Mouse (Mus musculus): ENCODE measurements at regions not wholly inside any gene's neighbourhood (a gene's known extent, or its start where the extent isn't known, plus 50 kb on each side); places are given as distances from the start of the nearest gene placed in this dataset.

DNA sequence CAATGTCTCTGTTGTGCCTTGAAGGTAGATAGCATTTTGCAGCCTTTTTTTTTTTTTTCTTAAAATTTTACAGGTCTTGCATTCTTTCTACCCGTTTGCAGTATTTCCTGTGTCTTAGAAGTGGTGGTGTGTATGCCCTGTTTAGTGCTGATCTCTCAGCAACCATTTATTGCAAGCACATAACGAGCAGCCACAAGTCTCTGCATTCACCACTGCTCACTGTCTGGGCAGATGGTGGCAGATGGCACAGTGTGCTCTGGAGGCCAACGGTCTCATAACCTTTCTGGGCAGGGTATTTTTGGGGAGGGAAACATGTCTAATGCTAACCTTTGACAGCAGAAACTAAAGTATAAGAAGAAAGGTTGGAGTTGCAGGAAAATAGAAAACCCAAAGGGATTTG is 266.1 kb upstream of the Ptger4 start:
- no peak for DNase-seq (ENCODE audit: low spot score)

DNA sequence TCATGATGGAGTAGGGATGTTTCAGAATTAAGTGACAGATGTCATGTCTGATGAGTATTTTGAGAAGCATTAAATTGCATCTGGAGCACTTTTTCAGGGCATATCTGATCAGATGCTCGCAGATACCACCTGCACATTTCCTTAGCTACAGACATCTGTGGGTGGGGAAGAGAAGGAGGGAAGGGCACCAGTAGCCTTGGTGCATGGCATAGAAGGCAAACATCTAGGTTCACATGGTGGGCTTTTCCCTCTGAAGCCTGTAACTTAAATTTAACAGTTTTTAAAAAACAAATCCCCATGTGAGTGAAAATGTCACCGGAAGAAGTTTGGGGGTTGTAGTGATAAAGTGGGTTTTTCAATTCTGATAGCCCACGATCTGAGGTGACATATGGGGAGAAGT is 267.1 kb upstream of the Ptger4 start:
- no peak for DNase-seq (ENCODE audit: low spot score)

DNA sequence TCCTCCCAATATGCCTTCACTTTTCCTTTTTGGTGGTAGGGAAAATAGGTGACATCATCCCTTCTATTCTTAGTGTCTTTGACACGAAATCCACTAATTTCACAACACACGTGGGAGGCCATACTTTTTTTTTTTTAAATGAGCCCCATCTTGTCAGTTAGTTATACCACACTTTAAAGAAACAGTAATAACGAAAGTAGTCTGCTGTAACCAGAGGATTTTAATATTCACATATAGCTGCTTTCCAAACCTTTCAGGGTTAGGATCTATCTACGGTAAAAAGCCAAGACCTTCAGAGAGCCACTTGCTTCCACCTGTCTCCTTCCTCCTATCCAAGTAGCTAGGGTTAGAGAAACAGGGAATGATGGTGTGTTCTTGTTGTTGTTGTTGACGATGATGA is 268.6 kb upstream of the Ptger4 start:
- no peak for DNase-seq (ENCODE audit: low spot score)

DNA sequence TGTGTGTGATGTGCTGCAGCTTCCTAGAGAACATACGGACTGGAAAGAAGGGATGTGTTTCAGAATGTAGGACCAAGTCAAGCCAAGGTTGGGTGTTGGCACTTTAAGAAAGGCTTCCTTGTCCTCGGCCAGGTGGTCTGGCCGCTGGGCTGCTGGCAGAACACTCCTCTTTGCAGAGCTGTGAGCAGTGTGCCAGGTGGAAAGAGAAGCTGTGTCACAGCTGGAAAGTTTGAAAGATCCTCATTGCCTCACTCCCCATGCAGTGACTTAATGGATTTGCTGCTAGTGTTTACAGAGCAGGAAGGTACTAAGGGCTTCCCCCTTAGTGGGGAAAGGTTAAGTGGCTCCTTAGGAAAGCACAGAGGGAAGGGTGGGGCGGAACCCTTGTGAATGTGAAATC is 269.2 kb upstream of the Ptger4 start:
- DNase-seq (ENCODE audit: low spot score): no peak

DNA sequence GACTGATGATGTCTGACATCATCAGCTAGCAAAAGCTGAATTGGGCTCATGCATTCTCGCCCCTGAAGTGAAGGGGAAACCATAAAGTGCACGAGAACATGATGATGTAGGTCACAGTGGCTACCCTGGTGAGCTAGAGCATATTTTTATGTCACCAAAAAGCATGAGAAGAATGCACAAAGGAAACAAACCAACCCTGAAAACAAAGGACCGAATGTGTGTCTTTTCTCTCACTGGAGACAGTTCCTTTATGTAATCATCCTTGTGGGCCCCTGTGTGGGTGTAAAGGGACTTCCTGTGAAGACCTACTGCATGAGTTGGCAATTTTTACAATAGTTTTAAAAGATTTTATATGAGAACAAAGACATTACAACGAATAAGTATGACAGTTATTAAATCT is 270.2 kb upstream of the Ptger4 start:
- no peak for DNase-seq (ENCODE audit: low spot score)

DNA sequence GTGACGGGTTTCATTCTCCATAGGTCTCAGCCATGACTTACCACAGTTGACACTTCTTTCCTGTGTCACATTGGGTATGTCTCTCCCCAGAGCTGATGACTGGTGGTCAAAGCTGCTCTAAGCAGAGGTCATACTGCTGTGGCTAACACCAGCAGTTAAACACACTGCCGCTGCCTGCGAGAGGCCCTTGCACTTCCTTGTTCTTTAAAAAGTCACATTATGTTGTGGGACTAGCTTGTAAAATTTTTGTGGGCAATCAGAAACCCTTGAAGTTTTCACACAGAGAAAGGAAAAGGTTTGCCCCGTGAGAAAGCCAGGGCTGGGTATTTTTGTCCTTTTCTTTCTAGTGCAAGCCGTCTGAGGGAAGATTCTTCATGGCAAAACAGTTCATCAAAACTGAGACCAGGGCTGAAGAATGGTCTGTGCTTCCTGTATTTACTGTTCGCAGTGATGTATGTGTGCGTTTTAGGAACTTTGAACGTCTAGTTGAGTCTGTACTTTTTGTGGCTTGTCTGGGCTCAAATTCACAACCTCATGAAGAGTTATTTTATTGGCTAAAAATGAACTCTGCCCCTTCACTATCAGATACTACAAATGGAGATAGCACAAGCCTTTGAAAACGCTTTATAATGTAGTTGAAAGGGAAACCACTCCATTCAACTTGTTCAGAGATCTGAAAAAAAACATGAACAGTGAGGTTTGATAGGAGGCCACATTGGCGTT is 273.4 kb upstream of the Ptger4 start:
- no peak for DNase-seq (ENCODE audit: low spot score)

DNA sequence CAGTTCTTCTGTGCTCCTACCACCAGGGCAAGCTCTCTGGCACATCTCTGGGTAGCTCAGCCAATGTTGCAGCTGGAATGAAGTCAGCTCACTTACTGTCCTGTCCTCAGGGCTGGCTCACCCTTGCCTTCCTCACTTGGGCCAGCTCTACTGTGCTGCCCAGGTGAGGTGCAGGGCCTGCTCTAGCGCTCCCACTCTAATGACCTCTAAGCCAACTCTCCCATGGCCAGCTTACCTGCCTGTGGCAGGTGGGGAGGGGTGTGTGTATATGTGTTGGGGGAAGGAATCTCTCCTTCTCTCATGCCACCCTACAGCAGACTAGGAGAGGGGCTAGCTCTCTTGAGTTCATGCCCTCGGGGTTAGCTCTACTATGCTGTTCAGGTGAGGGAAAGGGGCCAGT is 275.6 kb upstream of the Ptger4 start:
- no peak for DNase-seq (ENCODE audit: low spot score)

DNA sequence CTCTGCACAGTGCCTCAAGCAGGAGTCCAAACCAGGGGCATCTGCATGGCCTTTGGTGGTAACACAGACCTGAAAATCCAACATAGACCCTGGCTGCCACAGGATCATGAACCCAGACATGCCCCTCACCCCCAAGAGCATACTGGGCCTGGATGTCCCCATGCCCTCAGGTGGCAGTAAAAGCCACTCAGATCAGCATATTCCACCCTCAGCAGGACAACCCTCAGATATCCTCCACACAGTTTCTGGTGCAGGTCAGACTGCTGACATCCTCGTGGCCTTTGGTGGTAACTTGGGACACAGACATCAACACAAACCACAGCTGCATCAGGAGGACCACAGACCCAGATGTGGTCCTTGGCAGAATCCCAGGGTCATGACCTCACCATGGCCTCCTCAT is 276.0 kb upstream of the Ptger4 start:
- DNase-seq (ENCODE audit: low spot score): no peak

DNA sequence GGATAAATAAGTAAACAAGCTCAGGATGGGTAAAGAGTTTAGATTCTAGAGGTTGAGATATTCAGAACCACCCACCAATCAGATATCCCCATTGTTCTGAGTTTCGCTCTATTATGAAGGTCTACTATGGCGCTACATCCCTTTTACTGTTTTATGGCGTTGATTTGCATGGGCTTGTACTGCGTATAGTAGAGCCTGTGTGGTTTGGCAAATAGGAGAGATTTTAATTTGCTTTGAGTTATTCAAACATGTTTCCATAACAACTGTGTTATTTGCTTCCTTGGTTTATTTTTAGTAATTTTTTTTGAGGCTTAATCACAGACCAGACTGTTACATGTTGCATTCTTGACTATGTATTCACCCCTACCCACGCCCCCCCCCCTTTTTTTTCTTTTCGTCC is 284.6 kb upstream of the Ptger4 start:
- DNase-seq (ENCODE audit: low spot score): no peak

DNA sequence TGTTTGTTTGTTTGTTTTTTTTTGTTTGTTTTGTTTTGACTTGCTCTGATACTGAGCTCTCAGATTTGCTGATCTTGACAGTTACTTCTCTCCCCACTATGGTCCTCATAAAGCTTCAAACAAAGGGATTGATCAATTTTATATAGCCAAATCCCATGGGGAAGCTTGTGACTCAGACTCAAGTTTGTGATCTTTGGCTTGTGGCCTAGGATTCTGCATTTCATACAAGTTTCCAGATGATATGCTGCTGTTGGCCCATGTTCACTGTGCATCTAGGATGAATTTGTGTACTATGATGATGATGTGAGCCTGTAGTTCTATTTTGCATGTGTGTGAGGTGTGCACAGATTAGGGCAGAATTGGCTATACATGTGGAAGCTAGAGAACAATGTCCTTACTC is 289.7 kb upstream of the Ptger4 start:
- DNase-seq (ENCODE audit: low spot score): no peak

DNA sequence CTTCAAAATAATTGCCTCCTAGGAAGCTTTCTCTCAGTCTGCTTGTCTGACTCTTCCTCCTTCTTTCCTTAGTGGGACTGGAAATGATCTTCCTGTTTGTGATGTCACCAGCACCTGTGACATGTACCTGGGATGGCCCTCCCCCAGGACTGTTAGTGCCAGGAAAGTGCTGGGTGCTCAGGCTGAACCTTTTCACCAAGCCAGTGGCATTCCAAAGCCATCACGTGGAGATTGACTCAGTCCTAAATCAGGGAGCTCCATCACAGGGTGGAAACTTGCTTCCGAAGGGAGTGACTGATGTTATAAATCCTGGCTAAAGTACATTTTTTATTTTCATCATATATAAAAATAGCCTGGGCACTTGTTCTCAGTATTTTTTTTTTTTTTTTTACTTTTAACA is 293.4 kb upstream of the Ptger4 start:
- no peak for DNase-seq (ENCODE audit: low spot score)

DNA sequence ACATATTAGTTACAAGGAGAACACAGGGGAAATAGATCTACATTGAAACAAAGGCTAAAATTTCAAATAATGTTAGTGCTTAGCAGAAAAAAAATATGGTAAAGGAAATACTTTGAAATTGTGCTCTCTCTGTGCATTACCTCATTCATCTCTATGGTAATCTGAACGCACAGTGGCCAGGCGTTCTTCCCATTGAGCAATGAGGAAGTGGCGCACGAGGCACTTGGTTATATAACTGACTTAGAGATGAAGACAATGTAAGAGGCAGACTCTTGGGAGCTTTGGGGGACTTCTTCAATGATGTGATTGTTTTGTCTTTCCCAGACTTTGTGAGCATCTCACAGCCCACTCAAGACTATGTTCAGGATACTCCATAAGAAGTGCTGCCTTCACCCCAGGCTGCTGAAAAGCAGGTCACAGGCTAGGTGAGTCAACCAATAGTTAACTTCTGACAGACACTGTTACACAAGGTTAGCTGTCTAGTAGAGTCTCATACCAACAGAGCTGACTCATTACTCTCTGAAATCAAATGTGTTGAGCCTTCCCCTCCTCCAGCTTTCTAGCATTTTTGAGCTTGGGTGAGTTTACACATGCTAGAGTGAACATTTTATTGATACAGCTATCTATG is 295.4 kb upstream of the Ptger4 start:
- DNase-seq (ENCODE audit: low spot score): no peak

DNA sequence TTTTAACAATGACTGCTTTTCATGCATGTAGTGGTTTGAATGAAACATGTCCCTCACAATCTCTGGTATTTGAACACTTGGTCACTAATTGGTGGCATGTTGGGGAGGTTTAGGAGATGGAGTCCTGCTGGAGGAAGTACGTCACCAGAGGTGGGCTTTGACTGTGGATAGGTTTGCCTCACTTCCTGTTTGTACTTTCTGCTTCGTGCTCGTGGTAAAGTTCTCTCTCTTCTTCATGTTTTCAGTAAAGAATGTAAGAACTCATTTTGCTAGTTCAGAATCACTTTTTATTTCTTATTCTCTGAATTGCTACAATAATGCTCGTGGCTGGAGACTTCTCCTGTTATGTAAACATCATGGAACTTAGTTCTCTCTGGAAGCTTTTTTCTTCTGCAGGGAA is 310.5 kb upstream of the Ptger4 start:
- no peak for DNase-seq (ENCODE audit: low spot score)

DNA sequence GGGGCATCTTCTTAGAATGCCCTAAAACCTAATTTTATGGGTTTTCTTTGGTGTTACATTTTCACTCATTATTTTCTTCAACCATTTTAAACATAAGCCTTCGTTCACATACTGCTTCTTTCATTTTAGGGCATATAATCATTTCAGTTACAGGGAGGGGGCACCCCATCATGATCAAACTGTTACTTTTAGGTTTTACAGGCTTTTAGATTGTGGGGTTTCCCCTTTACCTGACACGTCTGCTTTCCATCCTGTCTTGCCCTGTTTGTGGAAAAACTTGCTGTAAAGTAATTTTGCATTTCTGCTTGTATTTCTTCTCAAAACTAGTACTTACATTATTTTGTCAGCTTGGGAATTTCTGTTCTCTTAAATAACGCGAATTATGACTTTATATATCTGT is 310.9 kb upstream of the Ptger4 start:
- DNase-seq (ENCODE audit: low spot score): no peak

DNA sequence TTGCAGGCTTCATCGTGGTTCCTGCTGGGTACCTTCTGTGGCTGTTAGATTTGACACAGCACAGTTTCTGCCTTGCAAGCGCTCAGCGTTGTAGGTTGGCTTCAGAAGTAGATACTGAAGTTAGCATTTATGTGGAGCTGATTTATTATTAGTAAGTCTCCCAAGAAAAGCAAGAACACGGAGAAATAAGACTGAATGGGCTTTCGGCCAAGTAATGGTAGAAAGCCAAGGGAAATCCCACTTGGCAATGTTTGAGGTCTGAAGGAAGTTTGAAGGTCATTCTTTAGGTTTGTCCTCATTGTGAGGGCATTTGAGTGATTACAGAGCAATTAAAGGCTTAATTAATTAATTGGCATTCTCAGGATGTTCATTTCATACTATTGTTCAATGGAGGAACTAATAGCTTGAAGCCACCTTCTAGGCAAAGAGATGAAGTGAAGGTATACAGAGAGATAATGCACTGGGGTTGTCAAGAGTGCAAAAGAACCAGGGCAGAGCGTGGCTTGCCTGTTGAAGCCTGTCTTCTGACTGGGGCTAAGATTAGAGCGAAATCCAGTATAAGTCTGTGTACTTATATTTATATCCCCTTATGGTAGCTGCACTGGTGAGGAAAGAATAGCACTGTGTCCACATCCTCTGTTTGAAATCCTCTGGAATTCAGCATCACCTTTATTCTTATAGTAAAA is 311.5 kb upstream of the Ptger4 start:
- no peak for DNase-seq (ENCODE audit: low spot score)

DNA sequence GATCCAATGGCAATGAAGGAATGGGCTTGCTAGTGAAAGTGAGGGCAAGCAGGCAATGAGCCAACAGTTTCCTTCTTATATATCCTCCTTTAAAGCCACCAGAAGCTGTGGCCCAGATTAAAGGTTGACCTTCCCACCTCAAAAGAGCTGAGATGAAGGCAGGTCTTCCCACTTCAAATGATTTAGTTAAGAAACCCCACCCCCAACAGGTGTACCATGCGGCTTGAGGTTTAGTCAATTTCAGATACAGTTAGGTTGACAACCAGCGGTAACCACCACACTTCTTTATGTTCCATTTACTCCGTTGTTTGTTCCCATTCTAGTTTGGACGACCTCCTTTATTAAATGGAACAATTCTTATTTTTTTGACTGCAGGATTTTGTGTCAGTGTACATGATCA is 317.8 kb upstream of the Ptger4 start:
- DNase-seq (ENCODE audit: low spot score): no peak

DNA sequence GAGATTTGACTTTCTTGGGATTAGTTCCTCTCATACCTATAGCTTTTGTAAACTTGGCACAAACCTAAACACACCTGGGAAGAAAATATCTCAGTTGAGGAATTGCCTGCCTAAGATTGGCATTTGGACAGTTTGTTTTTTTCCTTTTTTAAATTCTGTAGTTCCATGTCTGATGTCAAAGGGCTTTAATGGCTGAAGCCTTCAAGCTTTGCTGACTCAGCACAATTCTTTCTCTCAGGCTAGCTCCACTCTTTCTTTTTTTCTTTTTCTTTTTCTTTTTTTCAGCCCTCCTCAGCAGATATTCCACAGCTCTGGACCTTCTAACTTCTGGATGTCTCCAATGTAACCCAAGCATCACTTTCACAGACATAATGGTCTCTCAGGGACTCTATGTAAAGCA is 330.4 kb upstream of the Ptger4 start:
- DNase-seq (ENCODE audit: low spot score): no peak

DNA sequence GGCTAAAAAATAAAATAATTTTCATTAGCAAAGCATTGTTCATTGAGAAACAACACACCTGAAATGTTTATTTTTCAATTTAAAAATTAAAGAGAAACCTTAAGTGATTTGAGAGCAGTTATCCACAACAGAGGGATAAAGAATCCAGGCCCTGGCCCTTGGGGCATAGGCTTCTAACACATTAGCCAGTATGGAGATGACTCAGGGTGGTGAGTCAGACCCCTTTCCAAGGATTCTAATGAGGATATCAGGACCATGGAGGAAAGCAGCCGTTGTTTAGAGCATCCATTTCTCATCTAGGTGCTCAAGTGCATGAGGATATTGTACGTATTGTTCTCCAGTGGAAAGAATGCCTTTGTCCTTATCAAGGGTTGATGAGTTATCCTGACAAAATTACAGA is 335.6 kb upstream of the Ptger4 start:
- no peak for DNase-seq (ENCODE audit: low spot score)

DNA sequence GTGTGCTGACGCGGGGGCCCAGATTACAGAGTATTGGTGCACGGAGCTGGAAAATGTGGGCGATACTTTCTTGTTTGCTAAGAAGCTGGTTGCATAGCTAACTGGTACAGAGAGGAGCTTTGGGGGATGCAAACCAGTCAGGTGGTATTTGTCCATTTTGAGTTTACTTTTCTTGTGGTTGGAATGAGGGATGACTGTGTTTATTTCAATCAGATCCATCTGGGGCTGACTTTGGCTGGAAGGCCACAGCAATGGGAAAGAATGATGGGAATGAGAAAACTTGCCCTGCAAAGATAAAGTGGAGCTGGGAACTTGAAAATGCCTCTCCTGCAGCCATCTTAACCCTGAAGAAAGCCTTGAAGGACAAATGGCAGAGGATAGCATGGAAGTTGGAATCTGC is 336.4 kb upstream of the Ptger4 start:
- no peak for DNase-seq (ENCODE audit: low spot score)

DNA sequence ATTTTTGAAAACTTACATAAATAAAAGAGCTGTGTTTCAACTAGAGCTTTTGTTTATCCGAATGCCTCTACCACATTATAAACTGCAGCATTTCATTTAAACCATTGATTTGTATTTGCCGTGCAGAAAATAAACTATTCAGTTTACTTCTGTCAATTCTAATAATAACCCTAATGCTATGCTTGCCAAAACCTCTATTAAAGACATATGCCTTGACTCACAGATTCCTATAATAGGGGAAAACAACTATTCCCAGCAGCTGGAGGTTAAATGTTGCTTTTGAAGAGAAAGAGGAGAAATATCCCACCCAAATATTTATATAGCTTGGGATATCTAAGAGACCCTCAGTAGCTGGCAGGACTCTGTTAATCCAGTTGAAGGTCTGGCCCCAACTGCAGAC is 340.4 kb upstream of the Ptger4 start:
- no peak for DNase-seq (ENCODE audit: low spot score)

DNA sequence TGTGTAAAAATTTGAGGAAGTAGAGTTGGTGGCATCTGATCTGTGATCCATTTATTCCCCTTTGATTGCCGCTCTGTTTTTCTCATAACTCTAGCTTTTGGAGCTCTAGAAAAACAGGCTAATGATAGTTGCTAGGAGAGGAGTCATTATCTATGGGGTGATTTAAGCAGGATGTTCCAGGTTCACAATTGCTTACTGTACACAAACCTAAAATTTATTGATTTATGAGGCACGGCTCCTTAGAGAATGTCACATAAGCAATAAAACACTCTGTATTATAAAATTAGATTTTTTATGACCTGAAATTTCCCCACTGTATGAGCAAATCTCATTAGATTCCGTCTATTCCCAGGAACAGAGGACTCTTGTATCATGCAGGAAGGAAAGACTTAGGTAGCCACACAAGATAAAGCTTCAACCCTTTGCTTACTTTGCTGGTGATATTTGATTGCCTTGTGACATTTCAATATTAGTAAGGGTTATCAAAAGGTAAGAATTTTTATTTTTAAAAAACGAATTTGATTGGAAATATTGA is 360.8 kb upstream of the Ptger4 start:
- DNase-seq (ENCODE audit: low spot score): no peak

DNA sequence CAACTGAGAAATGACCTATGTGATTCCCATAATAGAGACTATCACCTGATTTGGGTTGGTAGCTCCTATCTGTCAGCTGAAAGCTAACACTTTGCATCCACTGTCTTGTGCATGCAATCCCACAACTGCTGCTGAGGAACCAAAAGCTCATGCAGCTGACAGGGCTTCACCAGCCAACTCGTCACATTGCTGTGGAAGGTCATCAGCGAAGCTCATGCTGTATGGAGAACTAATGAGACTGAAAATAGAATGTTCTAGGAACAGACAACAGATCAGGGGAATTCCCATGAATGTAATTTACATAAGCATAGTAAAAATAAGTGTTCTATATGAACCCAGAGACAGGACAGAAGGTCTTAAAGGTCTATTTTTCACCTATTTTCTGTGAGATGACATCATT is 363.5 kb upstream of the Ptger4 start:
- DNase-seq (ENCODE audit: low spot score): no peak

DNA sequence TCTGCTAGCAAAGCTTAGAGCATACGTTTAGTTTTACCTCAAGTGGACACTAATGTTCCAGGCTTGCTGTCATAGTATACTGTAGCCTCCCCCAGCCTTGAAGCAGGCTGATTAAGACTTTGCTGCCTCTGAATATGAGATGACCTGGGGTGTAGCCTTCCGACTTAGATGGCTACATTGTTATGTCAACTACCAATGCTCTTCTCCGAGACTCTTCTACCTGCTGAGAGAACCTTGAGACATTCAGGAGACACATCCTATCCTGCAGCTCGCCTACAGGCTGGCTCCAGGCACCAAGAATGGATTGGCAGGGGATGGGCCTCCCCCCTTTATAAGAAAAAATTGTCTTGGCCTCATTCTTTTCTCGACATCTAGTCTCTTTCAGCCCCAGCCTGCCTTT is 379.0 kb upstream of the Ptger4 start:
- no peak for DNase-seq (ENCODE audit: low spot score)

Data from yolk sac, embryonic 10.5 days (tissue).